Mouse (Mus musculus): Measurements from ENCODE around the gene Rnf32. TPM values are rescaled to one million over a fixed set of nuclear protein-coding genes. Genes with fewer than 3 reads are reported as not detected.

Rnf32 gene
- 17.4 and 19.7 TPM in 2 replicates for polyA plus RNA-seq (2015; fragmentation: Nextera tagmentation; extraction: Ambion mirVana)

GRCm38 (mm10) chr5:29195570-29196263 is at the start of gene Rnf32:
Rnf32 (plus strand) TSS chr5:29195992.
- ATAC-seq (replicated peaks), result peak; percentile 99

GRCm38 (mm10) chr5:29150146-29150545 is 45.6 kb upstream of the Rnf32 start:
- no peak for ATAC-seq (replicated peaks)
- no peak overlapping the region for H3K27ac ChIP-seq
- no peak overlapping the region for H3K9ac ChIP-seq
- no peak overlapping the region for H3K4me2 ChIP-seq
- no peak overlapping the region for H3K4me3 ChIP-seq
- WGBS, result 63% methylated on average over 4 of the region's 4 CpGs
- H3K4me1 ChIP-seq, result no peaks in the 10 kb centered on the region
- H3K36me3 ChIP-seq (replicated peaks), result no peaks in the 10 kb centered on the region
- H3K9me3 ChIP-seq, result no peaks in the 10 kb centered on the region
- H3K27me3 ChIP-seq (replicated peaks), result no peaks in the 10 kb centered on the region

More at GRCm38 (mm10) chr5:29195570-29196263, at the start of gene Rnf32:
- H3K9me3 ChIP-seq, result no peaks in the 10 kb centered on the region
- H3K9ac ChIP-seq, result peak within 1 kb of the TSS; percentile 74
- peaks cover 9% of the 10 kb centered on the region for H3K4me1 ChIP-seq
- H3K36me3 ChIP-seq (replicated peaks), result no peaks in the 10 kb centered on the region
- peak within 1 kb of the TSS; percentile 92 for H3K27ac ChIP-seq
- under 1% methylated on average over 66 of the region's 70 CpGs for WGBS
- peak within 1 kb of the TSS; percentile 63 for H3K4me2 ChIP-seq
- peak within 1 kb of the TSS; percentile 66 for H3K4me3 ChIP-seq
- H3K27me3 ChIP-seq (replicated peaks), result no peaks in the 10 kb centered on the region

- no peaks in the 10 kb centered on the region for H3K4me1 ChIP-seq
- H3K4me3 ChIP-seq, result no peak overlapping the region
- no peak for ATAC-seq (replicated peaks)
- no peaks in the 10 kb centered on the region for H3K27me3 ChIP-seq (replicated peaks)
- H3K4me2 ChIP-seq, result no peak overlapping the region
- H3K27ac ChIP-seq, result no peak overlapping the region
- 52% methylated on average over 1 of the region's 1 CpGs for WGBS
- H3K36me3 ChIP-seq (replicated peaks), result no peaks in the 10 kb centered on the region
- H3K9ac ChIP-seq, result no peak overlapping the region
- H3K9me3 ChIP-seq, result no peaks in the 10 kb centered on the region
Observed at GRCm38 (mm10) chr5:29159849-29160248, 35.9 kb upstream of the Rnf32 start.

DNA sequence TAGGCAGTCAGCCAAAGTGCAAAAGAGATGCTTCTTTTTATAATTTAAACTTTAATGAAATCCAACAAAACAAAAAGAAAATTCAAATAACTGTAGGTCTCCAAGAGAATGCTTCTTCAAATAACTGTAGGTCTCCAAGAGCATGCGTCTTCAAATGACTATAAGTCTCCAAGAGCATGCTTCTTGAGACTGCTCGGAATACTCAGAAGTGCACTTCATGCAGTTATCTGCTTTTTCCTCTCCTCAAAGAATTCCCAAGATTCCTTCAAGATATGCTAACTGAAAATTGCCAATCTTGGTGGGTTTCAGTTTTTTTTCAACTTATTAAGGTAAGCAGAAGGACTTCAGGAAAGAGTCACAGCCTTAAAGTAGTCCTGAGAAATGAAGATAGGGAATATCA is 28.8 kb upstream of the Rnf32 start:
- Histone ChIP-seq H3K27me3 (replicated peaks) (no peaks in the 10 kb centered on the region), H3K27ac (no peak overlapping the region), H3K4me3 (no peak overlapping the region), H3K9me3 (no peaks in the 10 kb centered on the region), H3K4me1 (no peaks in the 10 kb centered on the region), H3K4me2 (no peak overlapping the region), H3K36me3 (replicated peaks) (no peaks in the 10 kb centered on the region), H3K9ac (no peak overlapping the region)
- 88% methylated on average over 2 of the region's 2 CpGs for WGBS
- ATAC-seq (replicated peaks), result no peak

DNA sequence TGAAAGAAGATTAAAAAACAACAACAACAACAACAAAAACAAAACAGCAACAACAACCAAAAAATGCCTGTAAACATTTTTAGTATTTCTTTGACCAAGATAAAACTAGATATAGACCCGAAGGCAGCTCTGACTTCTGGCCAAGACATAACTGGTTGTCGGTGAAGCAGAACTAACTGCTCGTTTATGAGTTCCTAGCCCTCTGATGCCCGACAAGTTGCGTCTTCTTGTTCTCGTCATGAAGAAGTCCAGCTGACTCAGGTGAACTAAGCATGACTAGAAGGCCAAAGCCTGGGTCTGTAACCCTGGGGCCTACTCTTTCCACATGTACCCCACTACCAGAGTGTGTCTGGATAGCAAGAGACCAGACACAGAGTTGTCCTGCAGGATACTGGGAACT is 25.6 kb upstream of the Rnf32 start:
- 74% methylated on average over 6 of the region's 6 CpGs for WGBS
- no peak overlapping the region for H3K4me3 ChIP-seq

GRCm38 (mm10) chr5:29171165-29171564 is 24.6 kb upstream of the Rnf32 start:
- Histone ChIP-seq H3K9ac (no peak overlapping the region), H3K36me3 (replicated peaks) (no peaks in the 10 kb centered on the region), H3K4me2 (no peak overlapping the region), H3K27me3 (replicated peaks) (no peaks in the 10 kb centered on the region), H3K27ac (no peak overlapping the region), H3K4me1 (no peaks in the 10 kb centered on the region), H3K9me3 (no peaks in the 10 kb centered on the region), H3K4me3 (no peak overlapping the region)
- ATAC-seq (replicated peaks), result no peak

More for the DNA sequence above, 25.6 kb upstream of the Rnf32 start:
- Histone ChIP-seq H3K27me3 (replicated peaks) (no peaks in the 10 kb centered on the region), H3K9me3 (no peaks in the 10 kb centered on the region), H3K27ac (no peak overlapping the region), H3K4me1 (no peaks in the 10 kb centered on the region), H3K9ac (no peak overlapping the region), H3K4me2 (no peak overlapping the region), H3K36me3 (replicated peaks) (no peaks in the 10 kb centered on the region)
- no peak for ATAC-seq (replicated peaks)

DNA sequence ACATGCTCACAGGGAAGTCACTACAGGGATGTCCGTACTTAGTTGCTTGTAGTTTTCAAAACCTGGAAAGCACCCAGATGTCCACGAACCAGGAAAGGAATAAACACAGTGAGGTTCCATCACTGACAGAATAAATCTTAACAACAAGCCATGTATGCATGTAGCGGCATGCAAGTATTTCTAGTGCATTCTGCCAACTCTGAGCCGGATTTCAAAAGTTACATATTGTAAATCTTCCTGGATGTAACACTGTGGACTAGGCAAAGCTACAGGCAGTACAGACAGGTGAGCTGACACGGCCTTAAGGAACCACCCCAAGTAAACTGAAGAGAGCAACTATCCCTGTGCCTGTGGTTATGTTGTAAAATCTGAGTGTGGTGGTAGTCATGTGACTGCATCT is 9.0 kb upstream of the Rnf32 start:
- 91% methylated on average over 5 of the region's 5 CpGs for WGBS
- Histone ChIP-seq H3K36me3 (replicated peaks) (no peaks in the 10 kb centered on the region), H3K4me2 (no peak overlapping the region), H3K9ac (no peak overlapping the region), H3K4me1 (no peaks in the 10 kb centered on the region), H3K9me3 (no peaks in the 10 kb centered on the region), H3K4me3 (no peak overlapping the region), H3K27ac (no peak overlapping the region), H3K27me3 (replicated peaks) (no peaks in the 10 kb centered on the region)
- ATAC-seq (replicated peaks), result no peak

- peak overlapping the region; percentile 66 for H3K4me3 ChIP-seq
- H3K4me1 ChIP-seq, result peaks cover 9% of the 10 kb centered on the region
- no peaks in the 10 kb centered on the region for H3K36me3 ChIP-seq (replicated peaks)
- under 1% methylated on average over 9 of the region's 9 CpGs for WGBS
- H3K27ac ChIP-seq, result peak overlapping the region; percentile 92
- no peak for ATAC-seq (replicated peaks)
- H3K27me3 ChIP-seq (replicated peaks), result no peaks in the 10 kb centered on the region
- H3K4me2 ChIP-seq, result peak overlapping the region; percentile 63
- H3K9ac ChIP-seq, result peak overlapping the region; percentile 74
- H3K9me3 ChIP-seq, result no peaks in the 10 kb centered on the region
Observed at GRCm38 (mm10) chr5:29195231-29195569, 592 bp upstream of the Rnf32 start.

DNA sequence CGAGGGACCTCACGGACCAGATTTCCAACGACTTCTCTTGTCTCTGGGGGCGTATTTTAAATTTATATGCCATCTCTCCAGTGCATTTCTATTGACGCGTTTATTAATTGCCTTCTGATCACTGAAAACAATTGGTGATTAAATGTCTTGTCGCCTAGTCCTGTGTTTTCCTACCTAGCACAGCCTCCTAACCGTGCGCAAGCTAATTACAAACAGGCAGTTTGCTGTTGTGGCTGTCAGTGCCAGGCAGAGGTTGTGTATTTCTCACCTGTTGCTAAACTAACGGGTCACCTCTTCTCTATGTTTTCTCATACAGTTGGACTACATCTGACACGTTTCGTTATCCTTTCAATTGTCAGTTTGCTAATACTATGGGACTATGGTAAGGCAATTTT is 469 bp downstream of the Rnf32 start:
- H3K4me2 ChIP-seq, result peak overlapping the region; percentile 63
- peak overlapping the region; percentile 43 for H3K9ac ChIP-seq
- peaks cover 9% of the 10 kb centered on the region for H3K4me1 ChIP-seq
- peak overlapping the region; percentile 92 for H3K27ac ChIP-seq
- peak overlapping the region; percentile 66 for H3K4me3 ChIP-seq
- 7% methylated on average over 12 of the region's 12 CpGs for WGBS
- no peaks in the 10 kb centered on the region for H3K27me3 ChIP-seq (replicated peaks)
- H3K9me3 ChIP-seq, result no peaks in the 10 kb centered on the region
- ATAC-seq (replicated peaks), result peak; percentile 68
- H3K36me3 ChIP-seq (replicated peaks), result no peaks in the 10 kb centered on the region

- Histone ChIP-seq H3K4me2 (peak overlapping the region; percentile 63; the same call in 1 of the 2 replicates), H3K27me3 (replicated peaks) (no peaks in the 10 kb centered on the region), H3K4me3 (peak overlapping the region; percentile 66; the same call in 1 of the 2 replicates), H3K36me3 (replicated peaks) (no peaks in the 10 kb centered on the region), H3K4me1 (peaks cover 9% of the 10 kb centered on the region), H3K9me3 (no peaks in the 10 kb centered on the region), H3K27ac (no peak overlapping the region), H3K9ac (no peak overlapping the region)
- 92% methylated on average over 4 of the region's 4 CpGs for WGBS
- no peak for ATAC-seq (replicated peaks)
Observed at GRCm38 (mm10) chr5:29197187-29197586, 1.4 kb downstream of the Rnf32 start.

- Histone ChIP-seq H3K27ac (no peak overlapping the region), H3K4me3 (no peak overlapping the region), H3K27me3 (replicated peaks) (no peaks in the 10 kb centered on the region), H3K36me3 (replicated peaks) (no peaks in the 10 kb centered on the region), H3K9me3 (no peaks in the 10 kb centered on the region), H3K9ac (no peak overlapping the region), H3K4me2 (no peak overlapping the region), H3K4me1 (peaks cover 9% of the 10 kb centered on the region)
- 48% methylated on average over 4 of the region's 4 CpGs for WGBS
- no peak for ATAC-seq (replicated peaks)
Observed at GRCm38 (mm10) chr5:29198960-29199488, 3.2 kb downstream of the Rnf32 start.

GRCm38 (mm10) chr5:29199868-29200267 is 4.1 kb downstream of the Rnf32 start:
- Histone ChIP-seq H3K4me3 (no peak overlapping the region), H3K27ac (no peak overlapping the region), H3K9ac (no peak overlapping the region), H3K4me1 (peaks cover 9% of the 10 kb centered on the region), H3K27me3 (replicated peaks) (no peaks in the 10 kb centered on the region), H3K4me2 (no peak overlapping the region), H3K9me3 (no peaks in the 10 kb centered on the region), H3K36me3 (replicated peaks) (no peaks in the 10 kb centered on the region)
- 88% methylated on average over 3 of the region's 3 CpGs for WGBS
- ATAC-seq (replicated peaks), result no peak

DNA sequence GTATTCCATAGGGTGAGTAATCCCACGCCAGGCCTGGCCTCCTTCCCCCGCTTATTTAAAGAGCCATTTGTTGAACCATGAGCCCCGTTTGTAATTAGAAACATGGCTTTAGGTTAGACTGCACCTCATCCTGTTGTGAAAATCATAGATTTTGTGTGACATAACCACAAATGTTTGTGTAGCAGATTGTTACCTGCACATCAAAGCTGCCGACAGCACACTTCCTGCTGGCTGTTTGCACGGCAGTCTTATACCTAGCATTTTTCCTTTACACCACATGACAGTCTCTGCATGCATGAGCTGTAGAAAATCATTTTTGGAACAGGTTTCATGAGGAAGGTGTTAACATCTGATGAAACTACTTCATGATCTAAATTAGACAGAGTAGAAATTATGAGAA is 9.9 kb downstream of the Rnf32 start:
- Histone ChIP-seq H3K4me1 (no peaks in the 10 kb centered on the region), H3K4me2 (no peak overlapping the region), H3K27me3 (replicated peaks) (no peaks in the 10 kb centered on the region), H3K9me3 (no peaks in the 10 kb centered on the region), H3K36me3 (replicated peaks) (0 out of 2 replicates have a peak, but pooled peaks cover 5% of the 10 kb centered on the region), H3K9ac (no peak overlapping the region), H3K4me3 (no peak overlapping the region), H3K27ac (no peak overlapping the region)
- 85% methylated on average over 5 of the region's 5 CpGs for WGBS
- ATAC-seq (replicated peaks), result no peak

Measured in midbrain, embryonic 15.5 days (tissue).